Mouse (Mus musculus): ENCODE measurements around the gene Slc1a5.

Slc1a5 gene

GRCm38 (mm10) chr7:16780825-16781554 lies at the start of gene Slc1a5:
Slc1a5 (plus strand) TSS chr7:16781340.
- DNase-seq (ENCODE audit: low spot score), result peak; percentile 88

GRCm38 (mm10) chr7:16731893-16732422 lies 49.2 kb upstream of the Slc1a5 start:
- DNase-seq (ENCODE audit: low spot score), result no peak

DNA sequence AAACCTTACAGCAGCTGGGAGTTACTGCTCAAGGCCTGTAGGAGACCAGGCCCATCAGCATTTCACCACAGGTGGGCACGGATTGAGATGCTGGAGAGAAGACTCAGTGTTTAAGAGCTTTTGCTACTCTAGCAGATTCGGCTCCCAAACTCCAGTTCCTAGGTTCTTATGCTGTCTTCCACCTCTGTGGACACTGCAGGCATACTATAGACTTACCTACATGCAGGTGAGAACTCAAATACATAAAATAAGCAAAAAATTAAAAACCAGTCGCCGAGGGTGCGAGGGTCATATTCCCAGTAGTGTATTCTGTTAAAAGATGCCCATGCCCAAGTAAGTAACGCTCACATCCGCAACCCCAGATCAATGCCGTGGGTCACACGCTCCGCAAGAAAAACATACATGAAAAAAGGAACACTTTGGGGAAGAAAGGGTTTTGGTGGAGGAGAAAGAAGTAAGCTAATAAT lies 43.5 kb upstream of the Slc1a5 start:
- DNase-seq (ENCODE audit: low spot score), result no peak

- peak; percentile 88 for DNase-seq (ENCODE audit: low spot score)
These were observed 43.0 kb upstream of the Slc1a5 start, which contains the start of gene Ap2s1 for GRCm38 (mm10) chr7:16738073-16738696. Ap2s1 (plus strand) TSS chr7:16738410.

- no peak for DNase-seq (ENCODE audit: low spot score)
These were observed 42.0 kb upstream of the Slc1a5 start for GRCm38 (mm10) chr7:16739056-16739604.

- DNase-seq (ENCODE audit: low spot score), result no peak
These were observed 35.8 kb upstream of the Slc1a5 start for GRCm38 (mm10) chr7:16745373-16745772.

DNA sequence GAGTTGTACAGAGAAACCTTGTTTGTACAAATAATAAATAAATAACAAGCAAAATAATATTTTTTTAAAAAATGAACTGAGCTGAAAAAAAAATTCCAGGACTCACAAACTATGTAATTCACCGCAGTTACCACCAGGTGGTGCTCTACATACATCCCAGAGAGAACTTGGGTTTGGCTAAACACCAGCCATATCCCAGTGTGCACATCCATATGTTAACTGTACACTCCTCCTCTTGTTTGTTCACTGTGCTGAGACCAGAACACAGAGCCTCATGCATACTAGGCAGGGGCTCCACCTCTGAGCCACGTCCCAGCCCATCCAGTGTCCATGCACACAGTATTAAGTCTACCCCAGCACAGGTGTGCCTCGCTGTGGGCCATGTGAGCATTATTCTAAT lies 35.0 kb upstream of the Slc1a5 start:
- peak; percentile 44 for DNase-seq (ENCODE audit: low spot score)

- DNase-seq (ENCODE audit: low spot score), result no peak
These were observed 33.5 kb upstream of the Slc1a5 start for GRCm38 (mm10) chr7:16747656-16748055.

DNA sequence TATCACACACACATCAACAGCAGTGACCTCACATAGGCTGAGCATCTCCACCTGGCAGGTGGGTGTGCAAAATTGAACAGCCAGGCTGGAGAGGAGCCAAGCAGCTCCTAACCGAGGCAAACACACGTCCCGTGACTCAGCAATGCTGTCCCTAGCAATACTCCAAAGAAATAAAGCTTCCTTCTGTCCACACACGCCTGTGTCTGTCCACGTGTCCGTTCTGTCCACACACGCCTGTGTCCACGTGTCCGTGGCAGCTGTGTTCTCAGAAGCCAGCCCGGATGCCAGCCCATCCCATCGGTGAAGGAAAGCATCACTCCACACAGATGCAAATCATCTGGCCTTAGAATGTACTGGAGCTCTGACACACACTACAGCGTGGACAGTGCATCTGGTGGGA lies 29.1 kb upstream of the Slc1a5 start:
- peak; percentile 58 for DNase-seq (ENCODE audit: low spot score)

- no peak for DNase-seq (ENCODE audit: low spot score)
These were observed 25.6 kb upstream of the Slc1a5 start for GRCm38 (mm10) chr7:16755362-16756017.

DNA sequence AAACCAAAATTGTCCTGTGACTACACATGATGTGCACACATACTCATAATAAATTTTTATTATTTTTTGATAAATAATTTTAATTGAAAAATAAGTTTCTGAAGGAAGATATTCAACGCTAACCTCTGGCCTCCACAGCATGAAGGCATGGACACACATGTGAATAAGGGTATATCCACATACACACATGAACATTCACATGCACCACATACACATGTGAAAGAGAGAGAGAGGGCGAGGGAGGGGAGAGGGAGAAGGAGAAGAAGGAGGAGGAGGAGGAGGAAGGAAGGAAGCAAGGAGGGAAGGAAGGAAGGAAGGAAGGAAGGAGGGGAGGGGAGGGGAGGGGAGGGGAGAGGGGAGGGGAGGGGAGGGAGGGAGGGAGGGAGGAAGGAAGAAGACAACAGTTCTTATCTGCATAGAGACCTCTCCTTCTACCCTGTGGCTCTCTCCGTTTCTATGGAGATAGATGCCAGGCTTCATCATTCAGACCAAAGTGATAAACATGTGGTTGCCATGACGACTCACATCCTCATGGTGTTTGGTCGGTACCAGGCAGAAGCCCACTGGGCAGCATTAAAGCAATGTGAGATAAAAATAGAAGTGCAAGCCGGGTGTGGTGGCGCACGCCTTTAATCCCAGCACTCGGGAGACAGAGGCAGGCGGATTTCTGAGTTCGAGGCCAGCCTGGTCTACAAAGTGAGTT lies 22.1 kb upstream of the Slc1a5 start:
- DNase-seq (ENCODE audit: low spot score), result no peak

DNA sequence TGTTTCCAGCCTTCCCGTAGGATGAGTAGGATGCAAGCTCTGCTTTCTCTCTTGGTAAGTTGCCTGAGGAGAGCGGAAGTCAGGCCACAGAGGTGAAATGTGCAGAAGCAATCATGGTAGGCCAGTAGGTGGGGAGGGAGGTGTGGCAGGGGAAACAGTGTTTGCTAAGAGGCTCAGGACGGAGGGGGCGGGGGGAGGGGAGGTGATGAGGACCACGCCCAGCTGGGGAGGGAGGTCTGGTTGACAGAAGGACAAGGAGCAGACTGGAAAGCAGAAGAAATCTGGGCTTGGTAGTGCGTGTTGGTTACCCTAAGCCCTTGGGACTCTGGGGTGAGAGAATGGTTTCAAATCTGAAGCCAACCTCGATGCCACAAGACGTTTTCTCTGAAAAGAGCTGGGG lies 20.8 kb upstream of the Slc1a5 start:
- DNase-seq (ENCODE audit: low spot score), result no peak

- DNase-seq (ENCODE audit: low spot score), result no peak
These were observed 20.1 kb upstream of the Slc1a5 start for GRCm38 (mm10) chr7:16761005-16761481.

DNA sequence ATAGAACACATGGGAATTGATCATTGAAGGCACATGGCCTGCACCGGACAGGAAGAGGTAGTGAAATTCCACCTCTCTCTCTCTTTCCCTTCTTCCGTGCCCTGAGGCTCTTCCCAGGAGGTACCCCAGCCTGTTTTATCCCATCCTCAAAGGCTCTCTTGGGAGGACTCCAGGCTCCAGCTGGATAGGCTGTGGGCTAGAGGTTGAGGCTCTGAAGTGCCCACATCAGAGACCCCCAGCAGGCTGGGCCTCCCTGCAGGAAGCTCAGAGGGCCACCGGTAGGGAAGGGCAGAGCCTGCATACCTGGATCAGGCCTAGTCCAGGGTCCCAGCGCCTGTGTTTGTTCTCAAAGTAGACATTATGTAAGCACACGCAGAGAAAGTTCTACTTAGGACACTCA lies 19.5 kb upstream of the Slc1a5 start:
- no peak for DNase-seq (ENCODE audit: low spot score)

- DNase-seq (ENCODE audit: low spot score), result no peak
These were observed 17.5 kb upstream of the Slc1a5 start for GRCm38 (mm10) chr7:16763463-16764218.

- no peak for DNase-seq (ENCODE audit: low spot score)
These were observed 14.7 kb upstream of the Slc1a5 start for GRCm38 (mm10) chr7:16766443-16766842.

GRCm38 (mm10) chr7:16775888-16776287 lies 5.3 kb upstream of the Slc1a5 start:
- DNase-seq (ENCODE audit: low spot score), result no peak

GRCm38 (mm10) chr7:16780076-16780475 lies 1.1 kb upstream of the Slc1a5 start:
- DNase-seq (ENCODE audit: low spot score), result no peak

DNA sequence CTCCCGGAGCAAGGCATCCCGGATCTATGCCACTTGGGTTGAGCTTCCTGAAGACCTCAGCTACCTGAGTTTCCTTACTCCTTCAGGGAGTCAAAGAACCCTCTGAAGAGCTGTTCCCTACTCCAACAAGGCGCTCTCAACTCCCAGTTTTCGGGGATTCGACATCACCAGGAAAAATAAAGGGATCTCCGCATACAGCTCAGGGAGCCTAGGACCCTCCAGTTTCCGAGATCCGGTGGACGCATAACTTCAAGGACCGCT lies 345 bp downstream of the Slc1a5 start:
- no peak for DNase-seq (ENCODE audit: low spot score)

- DNase-seq (ENCODE audit: low spot score), result peak; percentile 26
These were observed 845 bp downstream of the Slc1a5 start for GRCm38 (mm10) chr7:16781816-16782554.
